Mouse (Mus musculus) ovary, postnatal 36 days (tissue): ENCODE data around the gene Azin2.

Experiments
- DNase-seq: peaks from one replicate; pipeline ENCODE4 v3.0.0; 2022; ENCODE audit warnings: low spot score, mixed read lengths

Azin2 gene

GRCm38 (mm10) chr4:128962029-128962925 lies at the start of gene Azin2:
Gene Azin2 (minus strand): TSS chr4:128962442.
- peak; percentile 94 for DNase-seq

GRCm38 (mm10) chr4:129011604-129012121 lies 49.4 kb upstream of the Azin2 start:
- peak; percentile 43 for DNase-seq

GRCm38 (mm10) chr4:129009521-129009920 lies 47.3 kb upstream of the Azin2 start:
- DNase-seq: no peak

GRCm38 (mm10) chr4:129008672-129009071 lies 46.4 kb upstream of the Azin2 start:
- no peak for DNase-seq

GRCm38 (mm10) chr4:129008006-129008519 lies 45.8 kb upstream of the Azin2 start:
- no peak for DNase-seq

GRCm38 (mm10) chr4:129003720-129004119 lies 41.5 kb upstream of the Azin2 start:
- no peak for DNase-seq

- no peak for DNase-seq
Measured at GRCm38 (mm10) chr4:129000786-129001185, 38.5 kb upstream of the Azin2 start.

- no peak for DNase-seq
Measured at GRCm38 (mm10) chr4:128998401-128998800, 36.2 kb upstream of the Azin2 start.

- no peak for DNase-seq
Measured at GRCm38 (mm10) chr4:128997258-128997657, 35.0 kb upstream of the Azin2 start.

GRCm38 (mm10) chr4:128995238-128995637 lies 33.0 kb upstream of the Azin2 start:
- no peak for DNase-seq

GRCm38 (mm10) chr4:128993675-128994074 lies 31.4 kb upstream of the Azin2 start:
- no peak for DNase-seq

GRCm38 (mm10) chr4:128993025-128993662 lies 30.9 kb upstream of the Azin2 start:
- DNase-seq: peak; percentile 91

GRCm38 (mm10) chr4:128992176-128992575 lies 29.9 kb upstream of the Azin2 start:
- no peak for DNase-seq

GRCm38 (mm10) chr4:128991500-128992008 lies 29.3 kb upstream of the Azin2 start, which contains the start of gene Ak2:
Gene Ak2 (plus strand): TSS chr4:128991958.
- DNase-seq: no peak

GRCm38 (mm10) chr4:128989678-128990077 lies 27.4 kb upstream of the Azin2 start:
- DNase-seq: no peak

GRCm38 (mm10) chr4:128988911-128989310 lies 26.7 kb upstream of the Azin2 start:
- DNase-seq: no peak

GRCm38 (mm10) chr4:128984600-128984999 lies 22.4 kb upstream of the Azin2 start:
- no peak for DNase-seq

GRCm38 (mm10) chr4:128983656-128984055 lies 21.4 kb upstream of the Azin2 start:
- DNase-seq: no peak

GRCm38 (mm10) chr4:128983151-128983550 lies 20.9 kb upstream of the Azin2 start:
- DNase-seq: no peak

GRCm38 (mm10) chr4:128981833-128982180 lies 19.6 kb upstream of the Azin2 start:
- no peak for DNase-seq

- no peak for DNase-seq
Measured at GRCm38 (mm10) chr4:128980890-128981832, 18.9 kb upstream of the Azin2 start.
